Mouse (Mus musculus) thymus, adult 2 months (tissue): ENCODE data around the gene Plod2.

Source experiments
- CTCF ChIP-seq: fragments of 200-500 bp; IDR thresholded peaks from 2 replicates; pipeline ENCODE4 v1.5.1; 2012; ENCODE audit warnings: mild to moderate bottlenecking, control low read depth, low read length, moderate library complexity, borderline replicate concordance; ENCODE audit not compliant: control insufficient read depth, poor library complexity, insufficient read depth; ENCODE audit errors: extremely low read depth
- POLR2A ChIP-seq: fragments of 200-500 bp; IDR thresholded peaks from 2 replicates; pipeline ENCODE4 v1.6.1; 2012; ENCODE audit warnings: mild to moderate bottlenecking, low read length, control low read depth, moderate library complexity; ENCODE audit not compliant: control insufficient read depth, poor library complexity, insufficient read depth; ENCODE audit errors: extremely low read depth

DNA sequence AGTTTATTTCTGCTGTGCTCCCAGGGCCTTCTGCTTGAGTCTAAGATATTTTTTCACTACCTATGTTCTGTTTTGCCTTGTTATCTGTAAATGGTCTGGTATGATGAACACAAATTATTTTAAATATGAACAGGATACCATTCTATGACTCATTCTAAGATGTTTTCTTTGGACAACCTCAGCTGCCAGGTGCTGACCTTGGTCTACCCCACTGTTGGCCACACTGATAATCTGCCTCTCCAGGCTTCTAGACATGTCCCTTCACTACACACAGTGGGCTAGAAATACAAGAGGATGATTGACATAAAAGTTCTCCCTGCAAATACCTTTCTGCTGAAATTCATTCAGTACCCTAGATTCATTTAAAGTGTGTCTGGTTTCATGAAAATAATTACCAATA is 30.3 kb upstream of the Plod2 start:
- no peak for TF ChIP-seq POLR2A
- no peak for TF ChIP-seq CTCF
